Mouse (Mus musculus): Measurements from ENCODE around the gene Mrvi1.

GRCm38 (mm10) chr7:110854519-110854918 is 127.7 kb downstream of the Mrvi1 start:
- TF ChIP-seq CTCF (conservative IDR thresholded peaks at IDR 0.05; ENCODE audit: insufficient read depth, insufficient read length, low read depth, low read length) (no peak), POLR2A (IDR thresholded peaks at IDR 0.05; ENCODE audit: low read depth, low read length) (no peak)
